Mouse (Mus musculus) urinary bladder, postnatal 36 days (tissue): ENCODE measurements around the gene Hdac1.

ENCODE experiments used
- DNase-seq, 2 experiments: peaks; one replicate each; pipeline ENCODE4 v3.0.0; 2022; ENCODE audit warnings: low spot score in 2 of 2, mixed read lengths in 1 of 2

The Hdac1 gene

DNA sequence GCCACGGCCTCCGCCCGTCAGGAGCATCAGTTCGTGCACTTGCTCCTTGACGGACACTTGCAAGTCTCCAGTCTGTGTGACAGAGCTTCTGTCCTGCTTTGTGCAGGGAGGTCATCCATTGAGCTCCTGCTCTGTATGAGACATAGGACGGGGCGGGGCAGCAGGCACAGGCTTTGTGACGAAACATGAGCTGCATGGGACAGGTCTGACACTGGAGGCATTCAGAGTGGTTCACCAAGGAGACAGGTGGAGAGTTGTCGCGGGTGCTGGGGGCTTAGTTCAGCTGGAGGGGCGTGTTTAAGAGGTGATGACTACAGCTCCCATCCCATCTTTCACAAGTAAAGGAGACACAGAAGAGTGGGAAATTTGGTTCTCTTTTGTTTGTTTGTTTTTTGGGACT lies 66.5 kb downstream of the Hdac1 start:
- no peak for DNase-seq
